Mouse (Mus musculus) hindbrain, embryonic 12.5 days (tissue): Measurements from ENCODE around the gene Susd6. TPM values are rescaled to one million over a fixed set of nuclear protein-coding genes. Genes with fewer than 3 reads are reported as not detected.

Experiments
- ATAC-seq: fragments of 200-750 bp; cut with Nextera tagmentation; 2 replicates; pipeline ENCODE4 v1.8.0; 2017; ENCODE audit warnings: moderate TSS enrichment; ENCODE audit not compliant: low FRiP score
- H3K27ac ChIP-seq: fragments of 300-500 bp; sonication (generic); 2 replicates; pipeline ENCODE4 v1.5.1; 2016; ENCODE audit warnings: mild to moderate bottlenecking
- H3K27me3 ChIP-seq: fragments of 300-500 bp; sonication (generic); 2 replicates; pipeline ENCODE4 v1.6.1; 2016; ENCODE audit warnings: mild to moderate bottlenecking
- H3K36me3 ChIP-seq: fragments of 300-500 bp; sonication (generic); 2 replicates; pipeline ENCODE4 v1.6.1; 2016; ENCODE audit warnings: mild to moderate bottlenecking
- H3K4me1 ChIP-seq: fragments of 300-500 bp; sonication (generic); 2 replicates; pipeline ENCODE4 v1.6.1; 2016
- H3K4me2 ChIP-seq: fragments of 300-500 bp; sonication (generic); replicated peaks from 2 replicates; pipeline ENCODE4 v1.6.1; 2016; ENCODE audit warnings: mild to moderate bottlenecking
- H3K4me3 ChIP-seq: fragments of 300-500 bp; sonication (generic); 2 replicates; pipeline ENCODE4 v1.5.1; 2016; ENCODE audit warnings: mild to moderate bottlenecking
- H3K9ac ChIP-seq: fragments of 300-500 bp; sonication (generic); 2 replicates; pipeline ENCODE4 v1.6.1; 2016; ENCODE audit warnings: mild to moderate bottlenecking, moderate library complexity
- H3K9me3 ChIP-seq: fragments of 300-500 bp; sonication (generic); replicated peaks from 2 replicates; pipeline ENCODE4 v1.6.1; 2016; ENCODE audit warnings: mild to moderate bottlenecking
- WGBS: fragments of 180-500 bp; shearing (Covaris S2); methylation state at CpG from one replicate; pipeline ENCODE4 v1.1.7; 2016; 5-methylcytosine and 5-hydroxymethylcytosine counted together
- polyA plus RNA-seq: library from polyadenylated mRNA; unstranded; fragments of >200 nt; fragmentation: Nextera tagmentation; extraction: Ambion mirVana; gene quantifications from 2 replicates; pipeline ENCODE4 v1.2.1, GENCODE M21; 2016

Susd6 gene
- polyA plus RNA-seq, 1 experiment from 2014 or later, result 18.8 TPM

DNA sequence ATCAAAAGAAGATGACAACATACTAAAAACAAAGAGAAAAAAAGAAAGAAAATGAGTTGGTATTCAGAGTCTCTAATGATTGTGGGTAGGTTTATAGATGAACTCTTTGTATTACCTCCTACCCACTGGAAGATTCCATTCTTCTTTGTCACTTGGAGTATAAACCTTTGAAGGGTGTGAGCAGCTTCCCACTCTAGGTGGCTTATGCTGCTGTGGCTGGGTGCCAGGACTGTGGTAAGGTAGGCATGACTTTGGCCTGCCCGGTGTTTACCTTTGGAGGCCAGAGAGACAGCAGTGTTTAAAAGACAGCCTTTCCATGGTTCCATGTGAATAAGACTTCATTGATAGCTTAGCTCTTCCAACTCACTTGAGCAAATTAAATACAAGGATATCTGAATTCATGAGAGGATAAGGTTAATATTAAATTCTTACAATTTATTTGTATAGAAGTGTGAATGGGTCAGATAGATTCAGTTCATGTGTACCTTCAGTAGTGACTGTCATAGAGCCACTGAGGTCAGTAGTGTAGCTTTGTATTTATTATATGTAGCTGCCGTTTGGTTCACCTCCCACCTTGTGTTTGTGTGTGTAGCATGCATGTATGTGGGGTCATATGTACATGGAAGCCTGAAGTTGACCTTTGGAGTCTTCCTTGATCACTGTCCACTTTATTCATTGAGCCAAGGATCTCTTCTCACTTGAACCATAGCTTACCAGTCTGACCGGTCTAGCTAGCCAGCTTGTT lies 44.0 kb downstream of the Susd6 start:
- no peak for ATAC-seq
- Histone ChIP-seq H3K4me2 (no peak overlapping the region), H3K36me3 (no peaks in the 10 kb centered on the region), H3K4me1 (0 out of 2 replicates have a peak, but pooled peaks cover 2% of the 10 kb centered on the region), H3K9me3 (no peaks in the 10 kb centered on the region), H3K27me3 (no peaks in the 10 kb centered on the region), H3K27ac (no peak overlapping the region), H3K4me3 (no peak overlapping the region), H3K9ac (no peak overlapping the region)
- whole genome bisulfite sequencing, result 98% methylated on average over 3 of the region's 3 CpGs

DNA sequence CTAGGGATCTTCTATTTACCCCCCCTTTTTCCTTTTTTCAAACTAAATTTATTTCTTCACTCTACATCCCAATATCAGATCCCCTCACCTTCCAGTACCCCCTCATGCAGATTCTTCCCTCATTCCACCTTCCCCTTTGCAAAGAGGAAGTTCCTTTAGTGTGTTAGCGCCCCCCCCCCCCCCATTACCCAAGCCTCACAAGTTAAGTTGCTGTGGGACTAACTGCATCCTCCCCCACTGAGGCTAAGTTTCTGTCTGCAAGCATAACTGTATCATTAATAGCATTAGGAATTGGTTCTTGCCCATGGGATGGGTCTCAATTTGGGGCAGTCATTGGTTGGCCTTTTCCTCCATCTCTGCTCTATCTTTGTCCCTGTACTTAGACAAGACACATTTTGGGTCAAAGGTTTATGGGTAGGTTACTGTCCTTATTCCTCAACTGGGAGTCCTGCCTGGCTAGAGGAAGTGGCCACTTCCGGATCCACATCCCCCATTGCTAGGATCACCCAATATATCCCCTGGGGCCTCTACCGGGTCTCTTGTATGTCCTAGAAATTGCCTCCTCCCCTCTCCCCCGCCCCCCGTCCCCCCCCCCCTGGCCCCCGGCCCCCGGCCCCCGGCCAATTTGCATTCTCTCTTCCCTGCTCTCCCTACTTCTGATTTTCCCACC lies 44.7 kb downstream of the Susd6 start:
- H3K9ac ChIP-seq, result no peak overlapping the region
- no peaks in the 10 kb centered on the region for H3K27me3 ChIP-seq
- H3K4me2 ChIP-seq, result no peak overlapping the region
- no peaks in the 10 kb centered on the region for H3K36me3 ChIP-seq
- H3K27ac ChIP-seq, result no peak overlapping the region
- H3K9me3 ChIP-seq, result no peaks in the 10 kb centered on the region
- 0 out of 2 replicates have a peak, but pooled peaks cover 2% of the 10 kb centered on the region for H3K4me1 ChIP-seq
- no peak overlapping the region for H3K4me3 ChIP-seq
- no peak for ATAC-seq
- WGBS, result 77% methylated on average over 4 of the region's 8 CpGs

DNA sequence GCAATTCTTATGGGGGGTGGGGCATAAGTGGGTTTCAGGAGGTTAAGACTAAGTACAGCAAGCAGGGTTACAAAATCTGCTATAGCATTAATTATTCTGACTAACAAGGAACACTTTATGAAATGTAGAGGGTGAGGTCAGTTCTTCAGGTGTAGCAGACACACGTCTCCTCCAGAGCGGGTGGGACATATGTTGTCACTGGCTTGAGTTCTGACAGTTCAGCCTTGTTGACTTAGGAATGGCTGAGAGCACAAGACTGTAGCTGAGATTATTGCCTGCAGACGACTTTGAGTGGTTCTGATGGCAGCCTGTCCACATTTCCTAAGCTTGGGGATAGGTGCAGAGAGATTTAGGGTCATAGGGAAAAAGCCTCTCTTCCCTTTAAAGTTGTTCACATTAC lies 47.3 kb downstream of the Susd6 start:
- H3K27ac ChIP-seq, result no peak overlapping the region
- no peak overlapping the region for H3K9ac ChIP-seq
- no peaks in the 10 kb centered on the region for H3K27me3 ChIP-seq
- H3K4me2 ChIP-seq, result no peak overlapping the region
- no peaks in the 10 kb centered on the region for H3K9me3 ChIP-seq
- 71% methylated on average over 3 of the region's 3 CpGs for WGBS
- no peaks in the 10 kb centered on the region for H3K4me1 ChIP-seq
- no peak for ATAC-seq
- H3K36me3 ChIP-seq, result no peaks in the 10 kb centered on the region
- H3K4me3 ChIP-seq, result no peak overlapping the region

DNA sequence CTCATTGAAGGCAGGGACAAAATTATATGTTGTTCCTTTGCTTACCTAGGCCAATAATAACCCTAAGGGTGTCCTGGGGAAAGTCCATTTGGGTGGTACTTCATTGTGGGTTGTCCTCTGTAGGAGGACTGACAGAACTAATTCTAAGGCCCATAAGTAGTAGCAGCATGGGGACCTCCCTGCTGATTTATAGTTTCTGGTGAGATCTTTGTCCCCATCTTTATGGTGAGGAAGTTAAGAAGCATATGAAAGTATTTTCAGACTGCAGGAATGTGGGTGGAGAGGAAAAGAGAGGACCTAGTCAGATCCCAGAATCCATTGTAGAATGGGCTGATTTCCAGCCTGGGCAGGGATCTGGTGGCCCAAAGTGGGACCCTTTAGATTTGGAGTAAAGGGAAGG lies 48.0 kb downstream of the Susd6 start:
- no peak overlapping the region for H3K4me2 ChIP-seq
- no peak for ATAC-seq
- 0 out of 2 replicates have a peak, but pooled peaks cover 3% of the 10 kb centered on the region for H3K4me1 ChIP-seq
- no peaks in the 10 kb centered on the region for H3K9me3 ChIP-seq
- no peak overlapping the region for H3K27ac ChIP-seq
- no peak overlapping the region for H3K4me3 ChIP-seq
- H3K9ac ChIP-seq, result no peak overlapping the region
- H3K36me3 ChIP-seq, result no peaks in the 10 kb centered on the region
- H3K27me3 ChIP-seq, result no peaks in the 10 kb centered on the region

DNA sequence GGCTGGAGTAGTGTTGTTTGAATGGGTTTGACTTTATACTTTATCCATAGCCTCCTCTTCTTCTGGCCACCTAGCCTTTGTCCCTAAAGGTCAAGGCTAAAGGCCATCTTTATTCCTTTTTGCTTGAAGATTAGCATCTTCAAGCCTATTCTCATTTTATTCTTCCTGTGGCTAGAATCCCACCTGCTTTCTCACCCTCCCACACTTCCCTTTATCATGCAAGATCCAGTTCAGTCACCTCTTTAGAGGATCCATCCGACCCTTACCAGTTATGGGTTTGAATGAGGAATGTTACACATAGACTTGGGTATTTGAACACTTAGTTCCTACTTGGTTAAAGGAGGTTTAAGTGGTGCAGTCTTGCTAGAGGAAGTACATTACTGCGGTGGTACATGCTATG lies 48.5 kb downstream of the Susd6 start:
- H3K4me2 ChIP-seq, result no peak overlapping the region
- peaks cover 7% of the 10 kb centered on the region for H3K4me1 ChIP-seq
- no peaks in the 10 kb centered on the region for H3K36me3 ChIP-seq
- H3K9me3 ChIP-seq, result no peaks in the 10 kb centered on the region
- no peak overlapping the region for H3K9ac ChIP-seq
- no peak overlapping the region for H3K27ac ChIP-seq
- H3K27me3 ChIP-seq, result no peaks in the 10 kb centered on the region
- ATAC-seq, result no peak
- 82% methylated on average over 2 of the region's 2 CpGs for WGBS
- no peak overlapping the region for H3K4me3 ChIP-seq

DNA sequence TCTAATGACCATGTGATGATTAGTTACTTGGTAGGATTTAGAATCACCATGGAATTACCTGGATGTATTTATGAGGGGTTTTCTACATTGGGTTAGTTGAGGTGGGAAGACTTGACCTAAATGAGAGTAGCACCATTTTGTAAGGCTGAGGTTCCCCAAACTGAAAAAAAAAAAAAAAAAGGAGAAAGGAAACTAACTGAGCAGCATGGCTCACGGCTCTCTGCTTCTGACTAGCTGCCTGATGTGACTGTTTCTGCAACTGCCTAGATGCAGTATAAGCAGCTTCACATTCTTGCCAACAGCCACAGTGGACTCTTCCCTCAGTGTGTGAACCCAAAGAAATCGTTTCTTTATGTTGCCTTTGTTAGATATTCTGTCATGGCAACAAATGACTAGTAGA lies 49.3 kb downstream of the Susd6 start:
- no peak overlapping the region for H3K9ac ChIP-seq
- no peaks in the 10 kb centered on the region for H3K27me3 ChIP-seq
- ATAC-seq, result no peak
- H3K4me3 ChIP-seq, result no peak overlapping the region
- 83% methylated on average over 2 of the region's 2 CpGs for WGBS
- H3K36me3 ChIP-seq, result no peaks in the 10 kb centered on the region
- H3K9me3 ChIP-seq, result no peaks in the 10 kb centered on the region
- no peak overlapping the region for H3K4me2 ChIP-seq
- peaks cover 15% of the 10 kb centered on the region for H3K4me1 ChIP-seq
- H3K27ac ChIP-seq, result no peak overlapping the region

DNA sequence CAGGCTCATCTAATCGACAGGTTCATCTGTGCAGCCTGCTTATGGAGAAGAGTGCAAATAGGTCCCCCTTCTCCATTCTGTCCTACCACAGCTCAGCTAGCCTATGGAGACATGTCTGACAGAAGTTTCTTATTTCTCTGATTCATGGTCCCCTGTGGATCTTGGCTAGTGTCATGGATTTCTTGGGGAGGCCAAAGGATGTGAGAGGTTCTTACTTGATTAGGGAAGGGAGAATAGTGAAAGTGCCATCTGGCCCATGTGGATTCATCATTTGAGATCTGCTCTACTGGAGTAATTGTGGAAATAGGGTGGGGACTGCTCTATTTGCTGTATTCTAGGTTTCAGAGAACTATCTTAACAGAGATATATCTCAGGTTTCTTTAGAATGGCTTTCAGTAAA lies 51.3 kb downstream of the Susd6 start:
- Histone ChIP-seq H3K27ac (no peak overlapping the region), H3K36me3 (no peaks in the 10 kb centered on the region), H3K4me2 (no peak overlapping the region), H3K4me3 (no peak overlapping the region), H3K4me1 (peaks cover 17% of the 10 kb centered on the region), H3K9ac (no peak overlapping the region), H3K27me3 (no peaks in the 10 kb centered on the region), H3K9me3 (no peaks in the 10 kb centered on the region)
- no peak for ATAC-seq
- WGBS, result 89% methylated on average over 1 of the region's 1 CpGs

DNA sequence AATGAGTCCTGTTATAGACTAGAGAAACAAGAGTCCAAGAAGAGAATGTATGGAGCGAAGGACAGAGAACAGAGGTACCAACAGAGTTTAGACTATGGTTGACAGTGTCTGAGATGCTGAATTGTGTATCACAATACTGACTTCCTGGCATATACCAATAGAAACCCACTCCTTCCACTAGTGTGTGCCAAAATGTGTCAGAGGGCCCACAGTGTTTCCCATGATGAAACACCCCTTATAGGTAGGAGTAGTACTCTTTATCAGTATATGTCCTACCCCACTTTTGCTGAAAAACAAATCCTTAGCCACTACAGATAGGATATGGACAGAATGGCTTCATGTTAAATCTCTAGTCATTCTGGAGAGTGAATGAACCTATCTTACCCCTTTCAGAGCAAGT lies 52.3 kb downstream of the Susd6 start:
- H3K9ac ChIP-seq, result no peak overlapping the region
- H3K27me3 ChIP-seq, result no peaks in the 10 kb centered on the region
- 89% methylated on average over 1 of the region's 1 CpGs for WGBS
- H3K4me2 ChIP-seq, result no peak overlapping the region
- ATAC-seq, result no peak
- peaks cover 20% of the 10 kb centered on the region for H3K4me1 ChIP-seq
- H3K4me3 ChIP-seq, result no peak overlapping the region
- H3K9me3 ChIP-seq, result no peaks in the 10 kb centered on the region
- H3K27ac ChIP-seq, result no peak overlapping the region
- H3K36me3 ChIP-seq, result no peaks in the 10 kb centered on the region

DNA sequence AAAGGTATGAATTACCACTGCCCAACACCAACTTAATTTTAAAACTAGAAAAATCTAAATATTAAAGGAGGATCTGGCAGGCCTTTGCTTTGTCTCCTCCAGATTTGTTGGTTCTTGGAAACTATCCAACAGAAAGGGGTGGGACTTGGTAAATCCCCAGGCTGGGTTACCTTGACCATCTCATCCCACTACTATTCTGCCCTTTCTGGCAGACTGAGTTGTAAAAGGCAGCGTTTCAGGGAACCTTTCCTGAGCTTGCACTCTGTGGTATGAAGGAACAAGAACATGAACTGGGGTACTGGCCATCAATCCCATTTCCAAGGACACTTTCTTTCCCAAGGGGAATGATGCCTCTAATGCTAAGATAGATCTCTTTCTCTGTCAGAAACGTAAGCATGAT lies 52.9 kb downstream of the Susd6 start:
- no peaks in the 10 kb centered on the region for H3K27me3 ChIP-seq
- H3K36me3 ChIP-seq, result no peaks in the 10 kb centered on the region
- H3K9me3 ChIP-seq, result no peaks in the 10 kb centered on the region
- WGBS, result 79% methylated on average over 2 of the region's 2 CpGs
- no peak overlapping the region for H3K9ac ChIP-seq
- ATAC-seq, result no peak
- peaks cover 20% of the 10 kb centered on the region for H3K4me1 ChIP-seq
- H3K27ac ChIP-seq, result peak overlapping the region; percentile 55; the same call in 1 of the 2 replicates
- H3K4me3 ChIP-seq, result no peak overlapping the region
- no peak overlapping the region for H3K4me2 ChIP-seq

DNA sequence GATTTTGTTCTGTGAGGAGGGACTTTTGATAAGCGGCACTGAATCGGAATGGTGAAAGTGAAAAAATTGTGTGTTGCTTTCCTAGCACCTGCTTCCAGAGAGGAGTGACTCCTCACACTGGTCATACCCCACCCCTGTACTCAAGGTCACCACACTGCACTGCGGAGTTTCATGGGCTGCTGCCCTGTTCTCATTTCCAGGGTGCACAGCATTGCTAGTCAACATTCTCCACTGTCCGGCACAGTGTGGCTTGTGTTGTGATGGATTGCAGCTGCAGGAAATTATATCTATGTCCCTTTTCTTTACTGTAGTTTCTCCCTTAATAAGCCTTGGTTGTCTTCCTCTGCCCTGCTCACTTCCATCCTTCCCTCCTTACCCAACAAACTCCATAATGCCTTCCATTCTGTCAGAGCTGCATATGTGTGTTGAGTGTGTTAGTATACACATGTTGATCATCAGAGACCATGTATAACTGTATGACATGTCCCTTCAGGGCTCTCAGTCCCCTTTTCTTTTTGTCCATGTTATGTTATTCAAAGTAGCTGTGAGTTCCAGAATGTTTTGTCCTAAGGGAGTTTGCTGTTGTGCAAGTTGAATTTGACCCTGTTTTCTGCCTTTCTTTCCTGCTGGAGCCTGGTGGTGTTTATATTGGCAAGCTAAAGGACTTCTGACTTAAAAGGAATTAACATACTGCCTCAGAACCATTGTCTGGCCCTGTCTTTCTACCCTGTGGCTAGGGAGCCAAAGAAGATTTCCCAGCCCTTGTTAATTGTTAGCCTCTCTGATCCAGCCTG lies 53.5 kb downstream of the Susd6 start:
- 86% methylated on average over 4 of the region's 4 CpGs for WGBS
- Histone ChIP-seq H3K4me3 (no peak overlapping the region), H3K9ac (no peak overlapping the region), H3K27me3 (no peaks in the 10 kb centered on the region), H3K4me2 (no peak overlapping the region), H3K36me3 (no peaks in the 10 kb centered on the region), H3K4me1 (peaks cover 20% of the 10 kb centered on the region), H3K9me3 (no peaks in the 10 kb centered on the region), H3K27ac (peak overlapping the region; percentile 55; the same call in 1 of the 2 replicates)
- no peak for ATAC-seq

DNA sequence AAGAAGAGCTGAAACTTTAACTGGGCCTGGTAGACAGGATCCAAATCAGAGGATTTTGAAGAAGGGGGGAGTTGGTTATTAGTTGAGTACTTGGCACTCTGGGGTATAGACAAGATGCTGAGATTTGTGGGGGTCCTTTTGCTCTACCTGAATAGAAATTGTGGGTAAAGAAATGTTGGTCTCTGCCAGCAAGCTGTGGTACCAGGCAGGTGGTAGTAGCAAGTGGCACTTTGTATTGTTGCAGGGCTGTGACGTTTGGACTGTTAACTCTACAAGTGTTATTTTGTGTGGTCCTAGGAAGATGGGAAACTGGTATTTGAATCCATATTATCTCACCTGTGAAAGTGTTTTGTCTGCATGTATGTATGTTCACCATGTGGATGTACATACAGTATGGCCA lies 55.6 kb downstream of the Susd6 start:
- Histone ChIP-seq H3K9ac (no peak overlapping the region), H3K4me2 (no peak overlapping the region), H3K4me1 (peaks cover 20% of the 10 kb centered on the region), H3K27ac (no peak overlapping the region), H3K9me3 (no peaks in the 10 kb centered on the region), H3K4me3 (no peak overlapping the region), H3K27me3 (no peaks in the 10 kb centered on the region), H3K36me3 (no peaks in the 10 kb centered on the region)
- ATAC-seq, result no peak
- 82% methylated on average over 1 of the region's 1 CpGs for WGBS

DNA sequence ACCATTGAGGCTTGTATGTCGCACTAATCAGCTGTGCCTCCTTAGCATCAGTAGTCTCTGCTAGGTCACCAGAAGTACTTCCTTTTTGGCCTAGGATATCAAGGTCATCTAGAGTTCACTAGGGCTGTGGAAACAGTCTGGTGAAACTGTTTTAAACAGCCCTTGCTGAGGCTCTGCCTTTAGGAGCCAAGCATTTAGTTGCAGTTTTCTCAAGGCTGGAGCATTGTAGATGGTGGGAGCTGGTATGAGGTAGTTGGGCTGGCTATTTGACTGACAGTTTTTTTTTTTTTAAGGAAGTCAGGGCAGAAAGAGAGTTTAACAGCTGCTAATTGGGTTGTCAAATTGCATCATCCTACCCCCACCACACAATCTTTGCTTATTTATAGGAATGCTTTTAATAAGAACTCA lies 56.6 kb downstream of the Susd6 start:
- WGBS, result 81% methylated on average over 1 of the region's 1 CpGs
- no peaks in the 10 kb centered on the region for H3K27me3 ChIP-seq
- no peak overlapping the region for H3K27ac ChIP-seq
- no peak overlapping the region for H3K4me2 ChIP-seq
- H3K36me3 ChIP-seq, result no peaks in the 10 kb centered on the region
- H3K4me1 ChIP-seq, result peaks cover 20% of the 10 kb centered on the region
- H3K4me3 ChIP-seq, result no peak overlapping the region
- H3K9ac ChIP-seq, result no peak overlapping the region
- ATAC-seq, result no peak
- H3K9me3 ChIP-seq, result no peaks in the 10 kb centered on the region
